10 mouse cellular contexts compared by ENCODE assay signal in genomic region chr9:58823918-58824215, GRCm38 (mm10). TPM values are rescaled to one million over a fixed set of nuclear protein-coding genes. Genes with fewer than 3 reads are reported as not detected.
DNase-seq lines count a peak whose midpoint lies in the region; ATAC-seq and TF ChIP-seq lines count a peak whose summit lies in the region.
"Had no signal": no experiment of that assay in that cellular context is flagged by ENCODE, and none has a peak within 500 bp of the region (broad histone marks: within the 10 kb centered on the region; RNA-seq: fewer than 3 reads in every experiment).

No protein-coding gene starts in this region.

- H3K27me3 ChIP-seq in heart, postnatal 0 days (ENCODE audit: control insufficient read depth, insufficient read depth, low read length): peaks cover 60% of the 10 kb centered on the region
- peaks cover 65% of the 10 kb centered on the region for H3K27me3 ChIP-seq in liver, postnatal 0 days (ENCODE audit: insufficient read depth, low read length)
- H3K27me3 ChIP-seq: CH12.LX had no signal

- H3K9ac ChIP-seq in ES-E14 (ENCODE audit: insufficient read depth, low read depth, low read length, poor library complexity, severe bottlenecking): peak overlapping the region; percentile 67
- H3K9ac ChIP-seq in heart, postnatal 0 days (replicated peaks; ENCODE audit: low read depth, low read length): peak overlapping the region; percentile 51; the same call in 1 of the 2 replicates
- H3K9ac ChIP-seq in liver, postnatal 0 days (replicated peaks): no peak overlapping the region

- peak overlapping the region; percentile 99 for H3K4me2 ChIP-seq in heart, postnatal 0 days (ENCODE audit: low read depth, low read length)
- peak overlapping the region; percentile 74 for H3K4me2 ChIP-seq in liver, postnatal 0 days (ENCODE audit: low read depth, low read length)

- H3K4me1 ChIP-seq in ES-E14 (ENCODE audit: control insufficient read depth in 2 of 2, insufficient read depth in 2 of 2, low read length in 2 of 2, poor library complexity in 1 of 2): peaks cover 0 to 4% of the 10 kb centered on the region in 2 experiments; a peak in 1 of 4 replicates
- peaks cover 4% of the 10 kb centered on the region; the same call in 1 of the 2 replicates for H3K4me1 ChIP-seq in heart, postnatal 0 days (ENCODE audit: control insufficient read depth, insufficient read depth)
- H3K4me1 ChIP-seq in liver, postnatal 0 days (ENCODE audit: insufficient read depth): peaks cover 14% of the 10 kb centered on the region

- H3K9me3 ChIP-seq in ES-E14 (ENCODE audit: control insufficient read depth, insufficient read depth, low read depth, low read length): no peaks in the 10 kb centered on the region
- no peaks in the 10 kb centered on the region for H3K9me3 ChIP-seq in heart, postnatal 0 days (replicated peaks; ENCODE audit: control insufficient read depth, low read length)
- no peaks in the 10 kb centered on the region for H3K9me3 ChIP-seq in liver, postnatal 0 days (ENCODE audit: low read length)

- no peak overlapping the region for H3K27ac ChIP-seq in ES-E14 (ENCODE audit: insufficient read depth, low read depth, low read length, poor library complexity, severe bottlenecking)
- no peak overlapping the region for H3K27ac ChIP-seq in heart, postnatal 0 days (ENCODE audit: low read depth)
- H3K27ac ChIP-seq in liver, postnatal 0 days (ENCODE audit: low read depth): no peak overlapping the region

- 2% methylated on average over 32 of the region's 35 CpGs for WGBS in heart, postnatal 0 days
- 2% methylated on average over 27 of the region's 35 CpGs for WGBS in liver, postnatal 0 days (ENCODE audit: insufficient replicate concordance)

- no peak for TF ChIP-seq CTCF in heart, postnatal 0 days (IDR thresholded peaks at IDR 0.05; ENCODE audit: low read depth)
- TF ChIP-seq CTCF in liver, postnatal 0 days (IDR thresholded peaks at IDR 0.05; ENCODE audit: low read depth): no peak

- peak; percentile 39 for DNase-seq in embryo, embryonic 11 days
- no peak for DNase-seq in embryo, embryonic 9.5 days (ENCODE audit: extremely low spot score)
- no peak for DNase-seq in ES-E14 (ENCODE audit: low read depth, low spot score)
- DNase-seq in heart, postnatal 0 days (ENCODE audit: low spot score): no peak
- no peak for DNase-seq in liver, postnatal 0 days
- DNase-seq in ovary, postnatal 10 days (ENCODE audit: low spot score): no peak
- no peak for DNase-seq in right cerebral cortex, postnatal 36 days (ENCODE audit: low spot score in 2 of 2)
- no peak for DNase-seq in thymus, postnatal 36 days
- DNase-seq: cerebellum, adult 11-12 months had no signal

- TF ChIP-seq EP300 in heart, postnatal 0 days (IDR thresholded peaks at IDR 0.05; ENCODE audit: low read depth): no peak
- no peak for TF ChIP-seq EP300 in liver, postnatal 0 days (IDR thresholded peaks at IDR 0.05; ENCODE audit: low read depth)

- ATAC-seq in heart, postnatal 0 days (ENCODE audit: insufficient read depth, low read depth): no peak
- ATAC-seq in liver, postnatal 0 days: no peak

- H3K36me3 ChIP-seq in ES-E14 (ENCODE audit: control insufficient read depth, insufficient read depth, low read length, poor library complexity, severe bottlenecking): no peaks in the 10 kb centered on the region
- no peaks in the 10 kb centered on the region for H3K36me3 ChIP-seq in heart, postnatal 0 days (replicated peaks; ENCODE audit: control insufficient read depth, insufficient read depth, low read length)
- no peaks in the 10 kb centered on the region for H3K36me3 ChIP-seq in liver, postnatal 0 days (replicated peaks; ENCODE audit: insufficient read depth, low read length)

- in situ Hi-C loops in ES-E14 (cut with MboI; ENCODE audit: low sequenced_read_pairs in 2 of 2, unreplicated experiment in 2 of 2): no loop called here

- H3K4me3 ChIP-seq in ES-E14 (ENCODE audit: insufficient read depth in 1 of 2, low read depth in 1 of 2, low read length in 2 of 2, poor library complexity in 1 of 2, severe bottlenecking in 1 of 2): peak overlapping the region; percentile 80 to 84
- peak overlapping the region; percentile 81 for H3K4me3 ChIP-seq in heart, postnatal 0 days (ENCODE audit: low read depth, low read length)
- H3K4me3 ChIP-seq in liver, postnatal 0 days (ENCODE audit: low read depth, low read length): peak overlapping the region; percentile 47

TF ChIP-seq in ES-E14, 5 proteins besides CTCF, POLR2A, EP300 and RAD21:
- TF ChIP-seq CHD2 (IDR thresholded peaks at IDR 0.05; ENCODE audit: low read depth, low read length) (no peak), ZNF384 (IDR thresholded peaks at IDR 0.05; ENCODE audit: low read depth, low read length) (no peak), MAFK (IDR thresholded peaks at IDR 0.05; ENCODE audit: insufficient read depth, low read depth, low read length) (no peak), HCFC1 (IDR thresholded peaks at IDR 0.05; ENCODE audit: borderline replicate concordance, insufficient read depth, low read length) (no peak), ZC3H11A (IDR thresholded peaks at IDR 0.05; ENCODE audit: borderline replicate concordance, low read depth, low read length) (no peak)
TF ChIP-seq in ES-E14: peak in this region for 0.

RNA-seq across cellular contexts. Expression of gene Hcn4, which starts 0.7 kb away (rescaled TPM):
- 0.21 and 0.22 TPM in 2 replicates for total RNA-seq in ES-E14 (2012; rRNA removed)
- 7.4 and 10.9 TPM in 2 replicates for total RNA-seq in heart, postnatal 0 days (2014; rRNA removed; ENCODE audit: low replicate concordance)
- polyA plus RNA-seq in heart, postnatal 0 days (2015; fragmentation: Nextera tagmentation; extraction: Ambion mirVana): 0.61 and 0.99 TPM in 2 replicates
- polyA plus RNA-seq in liver, postnatal 0 days (2015; fragmentation: Nextera tagmentation; extraction: Ambion mirVana): not detected in 2 replicates
- total RNA-seq: CH12.LX had no signal
